Mouse (Mus musculus) myocyte (in vitro differentiated cells): ENCODE results near the gene Adgrv1. TPM values are rescaled to one million over a fixed set of nuclear protein-coding genes. Genes with fewer than 3 reads are reported as not detected.
A peak's percentile ranks its signal among the peaks of the same experiment; 100 is the strongest.

ENCODE experiments used
- H3K27me3 ChIP-seq: one replicate; pipeline ENCODE4 v1.6.1; 2011; ENCODE audit not compliant: control insufficient read depth, insufficient read depth, insufficient read length
- H3K36me3 ChIP-seq: one replicate; pipeline ENCODE4 v1.6.1; 2011; ENCODE audit not compliant: control insufficient read depth, insufficient read depth
- H3K4me2 ChIP-seq: one replicate; pipeline ENCODE4 v1.6.1; 2011; ENCODE audit warnings: low read depth, control low read depth
- H3K4me3 ChIP-seq: one replicate; pipeline ENCODE4 v1.5.1; 2011; ENCODE audit warnings: mild to moderate bottlenecking, control low read depth, moderate library complexity
- H3K79me2 ChIP-seq: one replicate; pipeline ENCODE4 v1.6.1; 2011; ENCODE audit not compliant: control insufficient read depth, insufficient read depth
- H3ac ChIP-seq: one replicate; pipeline ENCODE4 v1.6.1; 2011; ENCODE audit not compliant: control insufficient read depth, insufficient read length
- CEBPB ChIP-seq: IDR thresholded peaks from 2 replicates; pipeline ENCODE4 v1.6.1; 2011; ENCODE audit warnings: mild to moderate bottlenecking, moderate library complexity; ENCODE audit not compliant: poor library complexity, insufficient read depth, severe bottlenecking
- E2F4 ChIP-seq: IDR thresholded peaks from one replicate; pipeline ENCODE4 v1.6.1; 2011; ENCODE audit warnings: mild to moderate bottlenecking, control low read depth, moderate library complexity; ENCODE audit not compliant: insufficient read depth
- MAX ChIP-seq: IDR thresholded peaks from one replicate; pipeline ENCODE4 v1.6.1; 2011; ENCODE audit warnings: low read depth, mild to moderate bottlenecking, control low read depth
- MYOD1 ChIP-seq, 3 experiments: IDR thresholded peaks; one replicate each; pipeline ENCODE4 v1.6.1; 2011; ENCODE audit warnings: control low read depth in 2 of 3, low read depth in 2 of 3, mild to moderate bottlenecking in 2 of 3, moderate library complexity in 1 of 3; ENCODE audit not compliant: insufficient read length in 2 of 3, control insufficient read depth in 1 of 3
- MYOG ChIP-seq, 3 experiments: IDR thresholded peaks; one replicate each; pipeline ENCODE4 v1.6.1; 2011; ENCODE audit warnings: control low read depth in 2 of 3, low read depth in 2 of 3, mild to moderate bottlenecking in 2 of 3; ENCODE audit not compliant: insufficient read length in 2 of 3, control insufficient read depth in 1 of 3, insufficient read depth in 1 of 3
- POLR2A ChIP-seq: IDR thresholded peaks from one replicate; pipeline ENCODE4 v1.6.1; 2011; ENCODE audit warnings: low read depth, mild to moderate bottlenecking, control low read depth, moderate library complexity; ENCODE audit not compliant: insufficient read length
- POLR2AphosphoS2 ChIP-seq: IDR thresholded peaks from one replicate; pipeline ENCODE4 v1.6.1; 2011; ENCODE audit warnings: low read depth, control low read depth; ENCODE audit not compliant: insufficient read length
- REST ChIP-seq: IDR thresholded peaks from one replicate; pipeline ENCODE4 v1.6.1; 2011; ENCODE audit warnings: mild to moderate bottlenecking, control low read depth, moderate library complexity; ENCODE audit not compliant: insufficient read depth, insufficient read length
- SRF ChIP-seq: IDR thresholded peaks from one replicate; pipeline ENCODE4 v1.6.1; 2011; ENCODE audit warnings: low read depth; ENCODE audit not compliant: control insufficient read depth, insufficient read length
- TCF12 ChIP-seq: IDR thresholded peaks from one replicate; pipeline ENCODE4 v1.6.1; 2011; ENCODE audit warnings: mild to moderate bottlenecking, control low read depth; ENCODE audit not compliant: poor library complexity, insufficient read depth, severe bottlenecking
- TCF3 ChIP-seq: IDR thresholded peaks from one replicate; pipeline ENCODE4 v1.6.1; 2011; ENCODE audit warnings: low read depth, control low read depth; ENCODE audit not compliant: insufficient read length
- USF1 ChIP-seq: IDR thresholded peaks from one replicate; pipeline ENCODE4 v1.6.1; 2011; ENCODE audit warnings: low read depth, mild to moderate bottlenecking, control low read depth, moderate library complexity
- polyA plus RNA-seq: library from polyadenylated mRNA; unstranded; fragments of >200 nt; fragmentation: generic; extraction: Trizol; gene quantifications from one replicate; pipeline ENCODE4 v1.2.1, GENCODE M21; 2012; ENCODE audit warnings: missing spikeins

Gene Adgrv1
- polyA plus RNA-seq, 1 experiment, result 0.04 TPM

GRCm38 (mm10) chr13:81402826-81403225, 230.1 kb downstream of the Adgrv1 start:
- TF ChIP-seq SRF (no peak), REST (no peak), MYOD1 (IDR thresholded peaks at IDR 0.05; ENCODE audit: control insufficient read depth in 1 of 3, insufficient read length in 2 of 3, low read depth in 2 of 3) (no peak)
- Histone ChIP-seq H3K79me2 (no peaks in the 10 kb centered on the region), H3K4me3 (no peak overlapping the region), H3K4me2 (no peak overlapping the region), H3K27me3 (no peaks in the 10 kb centered on the region), H3K36me3 (no peaks in the 10 kb centered on the region), H3ac (no peak overlapping the region)

DNA sequence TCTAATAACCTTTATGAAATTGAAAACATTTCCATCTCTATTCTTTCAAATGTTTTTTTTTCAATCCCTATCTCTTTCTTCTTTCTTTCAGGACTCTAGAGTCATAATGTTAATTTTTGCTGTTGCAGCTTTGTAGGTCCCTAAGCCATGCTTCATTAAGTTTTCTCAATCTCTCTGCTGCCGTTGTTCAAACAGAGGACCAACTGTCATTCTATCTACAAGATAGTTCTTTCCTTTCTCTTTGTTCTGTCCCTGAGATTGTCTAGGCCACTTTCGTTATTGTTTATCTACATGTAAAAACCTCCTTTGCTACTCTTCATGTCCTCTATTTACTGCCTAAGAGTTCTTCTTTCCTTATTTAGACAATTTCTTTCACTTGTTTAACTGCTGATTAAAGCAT, 230.8 kb downstream of the Adgrv1 start:
- Histone ChIP-seq H3K79me2 (no peaks in the 10 kb centered on the region), H3K27me3 (no peaks in the 10 kb centered on the region), H3ac (no peak overlapping the region), H3K4me2 (peak overlapping the region; percentile 14), H3K4me3 (no peak overlapping the region), H3K36me3 (no peaks in the 10 kb centered on the region)
- no peak for TF ChIP-seq TCF3
- no peak for TF ChIP-seq MAX
- TF ChIP-seq MYOG (IDR thresholded peaks at IDR 0.05; ENCODE audit: control insufficient read depth in 1 of 3, insufficient read depth in 1 of 3, insufficient read length in 2 of 3, low read depth in 2 of 3), result no peak
- TF ChIP-seq REST, result no peak
- TF ChIP-seq E2F4, result no peak
- no peak for TF ChIP-seq USF1
- TF ChIP-seq TCF12, result no peak
- no peak for TF ChIP-seq POLR2AphosphoS2
- no peak for TF ChIP-seq MYOD1 (IDR thresholded peaks at IDR 0.05; ENCODE audit: control insufficient read depth in 1 of 3, insufficient read length in 2 of 3, low read depth in 2 of 3)
- no peak for TF ChIP-seq POLR2A
- no peak for TF ChIP-seq SRF
- TF ChIP-seq CEBPB, result no peak

- Histone ChIP-seq H3K27me3 (no peaks in the 10 kb centered on the region), H3K79me2 (no peaks in the 10 kb centered on the region), H3K36me3 (no peaks in the 10 kb centered on the region), H3K4me2 (peak overlapping the region; percentile 14), H3ac (no peak overlapping the region), H3K4me3 (no peak overlapping the region)
- TF ChIP-seq USF1, result no peak
- TF ChIP-seq TCF12, result no peak
- TF ChIP-seq MYOG (IDR thresholded peaks at IDR 0.05; ENCODE audit: control insufficient read depth in 1 of 3, insufficient read depth in 1 of 3, insufficient read length in 2 of 3, low read depth in 2 of 3), result no peak
- TF ChIP-seq SRF, result no peak
These were observed 231.2 kb downstream of the Adgrv1 start for GRCm38 (mm10) chr13:81401742-81402141.

GRCm38 (mm10) chr13:81385597-81386362, 247.2 kb downstream of the Adgrv1 start:
- Histone ChIP-seq H3K79me2 (no peaks in the 10 kb centered on the region), H3K4me3 (no peak overlapping the region), H3K27me3 (no peaks in the 10 kb centered on the region), H3ac (no peak overlapping the region), H3K4me2 (no peak overlapping the region), H3K36me3 (no peaks in the 10 kb centered on the region)
- TF ChIP-seq CEBPB (no peak), E2F4 (no peak), SRF (no peak), MYOD1 (IDR thresholded peaks at IDR 0.05; ENCODE audit: control insufficient read depth in 1 of 3, insufficient read length in 2 of 3, low read depth in 2 of 3) (no peak), TCF12 (no peak), MYOG (IDR thresholded peaks at IDR 0.05; ENCODE audit: control insufficient read depth in 1 of 3, insufficient read depth in 1 of 3, insufficient read length in 2 of 3, low read depth in 2 of 3) (no peak), POLR2AphosphoS2 (no peak), USF1 (no peak), REST (no peak), MAX (no peak), TCF3 (no peak), POLR2A (no peak)

DNA sequence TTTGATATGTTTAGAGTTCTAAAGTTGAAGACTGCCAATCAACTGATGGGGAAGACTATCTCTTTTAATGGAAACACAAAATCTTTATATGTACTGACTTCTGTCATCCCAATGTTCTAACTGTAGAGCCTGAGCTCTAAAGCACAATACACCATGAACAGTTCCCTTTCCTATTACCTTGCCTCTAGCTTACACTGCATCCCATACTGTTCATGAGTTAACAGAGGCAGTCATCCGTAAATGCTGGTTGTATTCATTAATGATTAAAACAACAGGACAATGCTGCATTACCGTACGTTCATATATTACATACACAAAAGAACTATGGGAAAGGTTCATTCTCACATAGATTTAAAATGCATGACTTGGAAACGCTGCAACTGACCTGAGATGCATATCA, 251.1 kb downstream of the Adgrv1 start:
- H3ac ChIP-seq, result no peak overlapping the region
- TF ChIP-seq USF1, result no peak
- no peak for TF ChIP-seq REST
- no peak for TF ChIP-seq MAX
- no peak for TF ChIP-seq MYOG (IDR thresholded peaks at IDR 0.05; ENCODE audit: control insufficient read depth in 1 of 3, insufficient read depth in 1 of 3, insufficient read length in 2 of 3, low read depth in 2 of 3)
- TF ChIP-seq POLR2A, result no peak
- no peak for TF ChIP-seq SRF
- no peak for TF ChIP-seq CEBPB
- no peak for TF ChIP-seq MYOD1 (IDR thresholded peaks at IDR 0.05; ENCODE audit: control insufficient read depth in 1 of 3, insufficient read length in 2 of 3, low read depth in 2 of 3)
- no peak for TF ChIP-seq POLR2AphosphoS2
- no peak for TF ChIP-seq TCF12
- no peak for TF ChIP-seq TCF3
- no peaks in the 10 kb centered on the region for H3K79me2 ChIP-seq
- H3K4me3 ChIP-seq, result no peak overlapping the region
- H3K27me3 ChIP-seq, result no peaks in the 10 kb centered on the region
- no peak overlapping the region for H3K4me2 ChIP-seq
- no peaks in the 10 kb centered on the region for H3K36me3 ChIP-seq
